Mouse (Mus musculus) heart, adult 2 months (tissue): Measurements from ENCODE around the gene Myh14. TPM values are rescaled to one million over a fixed set of nuclear protein-coding genes. Genes with fewer than 3 reads are reported as not detected.

Experiments used
- DNase-seq, 2 experiments: peaks; one replicate each; pipeline ENCODE4 v3.0.0; 2021
- H3K27ac ChIP-seq: fragments of 200-600 bp; 2 replicates; pipeline ENCODE4 v1.8.1; 2022
- H3K27me3 ChIP-seq: fragments of 200-500 bp; 2 replicates; pipeline ENCODE4 v1.6.1; 2012; ENCODE audit warnings: mild to moderate bottlenecking, low read length, inconsistent platforms, mixed read lengths; ENCODE audit not compliant: control insufficient read depth, insufficient read depth
- H3K36me3 ChIP-seq: fragments of 200-500 bp; 2 replicates; pipeline ENCODE4 v1.6.1; 2012; ENCODE audit warnings: low read length, inconsistent platforms; ENCODE audit not compliant: control insufficient read depth, insufficient read depth
- H3K4me1 ChIP-seq: fragments of 200-500 bp; 2 replicates; pipeline ENCODE4 v1.6.1; 2011; ENCODE audit warnings: low read length; ENCODE audit not compliant: control insufficient read depth, insufficient read depth
- H3K4me3 ChIP-seq: fragments of 200-600 bp; 2 replicates; pipeline ENCODE4 v1.8.1; 2022
- H3K79me2 ChIP-seq: fragments of 200-500 bp; replicated peaks from 2 replicates; pipeline ENCODE4 v1.6.1; 2012; ENCODE audit warnings: mild to moderate bottlenecking, inconsistent platforms, low read length, moderate library complexity, mixed read lengths; ENCODE audit not compliant: control insufficient read depth, insufficient read depth
- H3K9ac ChIP-seq: fragments of 200-500 bp; 2 replicates; pipeline ENCODE4 v1.6.1; 2012; ENCODE audit warnings: low read depth, mild to moderate bottlenecking, control low read depth, inconsistent platforms, low read length, mixed read lengths
- CTCF ChIP-seq: fragments of 200-600 bp; IDR thresholded peaks from 2 replicates; pipeline ENCODE4 v1.8.1; 2022; ENCODE audit warnings: antibody characterized with exemption, mild to moderate bottlenecking, moderate library complexity
- EP300 ChIP-seq: fragments of 200-500 bp; IDR thresholded peaks from 2 replicates; pipeline ENCODE4 v1.6.1; 2011; ENCODE audit warnings: low read depth, low read length, control low read depth; ENCODE audit not compliant: insufficient read depth
- POLR2A ChIP-seq: fragments of 200-500 bp; IDR thresholded peaks from 2 replicates; pipeline ENCODE4 v1.6.1; 2011; ENCODE audit warnings: mild to moderate bottlenecking, low read depth, low read length, control low read depth; ENCODE audit not compliant: insufficient read depth
- WGBS: fragments of 180-500 bp; shearing (Covaris S2); methylation state at CpG from one replicate; pipeline ENCODE4 v1.1.7; 2018; 5-methylcytosine and 5-hydroxymethylcytosine counted together
- intact Hi-C: fragments of 180-260 bp; cut with DNase I; formaldehyde crosslinking; loops from one replicate; pipeline ENCODE4 v1.15.1; 2025
- polyA plus RNA-seq: library from polyadenylated mRNA; depleted of rRNA; stranded (reverse); fragments of >200 nt; gene quantifications from 2 replicates; pipeline ENCODE4 v1.2.3, GENCODE M21; 2012
- total RNA-seq, 2 experiments: library from RNA; stranded (reverse); gene quantifications; 2 replicates each; pipeline ENCODE4 v1.2.3; 2021

The Myh14 gene
- total and polyA plus RNA-seq, 3 experiments = 23.1 to 96.6 (median 79.4) TPM

DNA sequence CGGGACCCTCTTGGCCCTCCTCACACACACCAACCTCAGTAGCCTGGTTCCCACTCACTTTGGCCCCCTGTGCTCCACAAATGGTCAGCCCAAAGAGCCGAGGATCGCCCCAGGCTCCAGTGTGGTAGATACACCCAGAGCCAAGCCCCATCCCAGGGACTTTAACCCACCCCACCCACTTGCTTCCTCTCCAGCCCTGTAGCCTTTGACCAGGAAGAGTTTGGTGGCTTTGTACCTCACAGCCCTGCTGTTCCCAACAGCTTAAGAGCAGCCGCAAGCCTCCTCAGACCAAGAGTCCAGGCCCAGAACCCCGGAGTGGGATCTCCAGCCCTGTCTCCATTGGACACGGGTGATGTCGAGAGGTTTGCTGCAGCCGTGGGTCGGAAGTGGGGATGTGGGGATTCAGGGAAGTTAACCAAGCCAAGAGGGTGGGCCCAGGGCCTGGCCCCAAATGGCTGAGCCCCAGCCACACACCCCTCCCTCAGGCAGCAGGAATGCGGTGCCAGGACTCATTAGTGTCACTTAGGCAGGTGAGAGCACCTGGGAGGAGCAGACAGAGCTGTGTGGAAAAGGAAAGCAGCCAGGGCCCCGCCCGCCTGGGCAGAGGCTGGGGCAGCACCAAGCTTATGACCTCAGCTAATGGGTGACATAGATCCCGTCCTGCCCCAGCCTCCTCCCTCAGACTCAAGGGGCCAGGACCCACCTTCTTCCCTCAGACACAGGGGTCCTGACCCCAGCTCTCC is 2.5 kb downstream of the Myh14 start:
- Histone ChIP-seq H3K4me3 (no peak overlapping the region), H3K27ac (no peak overlapping the region), H3K36me3 (no peaks in the 10 kb centered on the region), H3K9ac (no peak overlapping the region), H3K4me1 (no peaks in the 10 kb centered on the region), H3K27me3 (no peaks in the 10 kb centered on the region), H3K79me2 (no peaks in the 10 kb centered on the region)
- intact Hi-C loops = loop anchor here (5.0 kb wide), 1 partner anchor 34 kb away; no protein-coding TSS in a partner anchor
- no peak for DNase-seq
- 67% methylated on average over 13 of the region's 13 CpGs for WGBS
- TF ChIP-seq POLR2A (no peak), EP300 (no peak), CTCF (no peak)

DNA sequence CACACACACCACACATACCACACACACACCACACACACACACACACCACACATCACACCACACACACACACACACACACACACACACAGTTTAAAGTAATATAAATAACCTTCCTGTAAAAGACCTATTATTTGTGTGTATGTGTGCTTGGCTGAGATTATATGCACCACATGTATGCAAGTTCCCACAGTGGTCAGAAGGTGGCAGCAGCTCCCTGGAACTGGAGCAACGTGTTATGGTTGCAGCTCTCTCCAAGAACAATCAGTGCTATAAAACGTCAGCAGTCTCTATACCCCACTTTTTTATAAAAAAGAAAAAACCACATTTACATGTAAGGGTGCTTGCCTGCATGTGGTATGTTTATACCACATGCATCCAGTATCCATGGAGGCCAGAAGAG is 4.2 kb downstream of the Myh14 start:
- intact Hi-C loops = loop anchor here (5.0 kb wide), 1 partner anchor 36 kb away; no protein-coding TSS in a partner anchor
- no peak for DNase-seq
- no peak overlapping the region for H3K4me3 ChIP-seq
- no peaks in the 10 kb centered on the region for H3K36me3 ChIP-seq
- H3K9ac ChIP-seq = no peak overlapping the region
- H3K4me1 ChIP-seq = no peaks in the 10 kb centered on the region
- no peaks in the 10 kb centered on the region for H3K79me2 ChIP-seq
- peak; percentile 41 for TF ChIP-seq CTCF
- TF ChIP-seq EP300 = no peak
- no peak overlapping the region for H3K27ac ChIP-seq
- H3K27me3 ChIP-seq = no peaks in the 10 kb centered on the region
- 72% methylated on average over 2 of the region's 2 CpGs for WGBS

DNA sequence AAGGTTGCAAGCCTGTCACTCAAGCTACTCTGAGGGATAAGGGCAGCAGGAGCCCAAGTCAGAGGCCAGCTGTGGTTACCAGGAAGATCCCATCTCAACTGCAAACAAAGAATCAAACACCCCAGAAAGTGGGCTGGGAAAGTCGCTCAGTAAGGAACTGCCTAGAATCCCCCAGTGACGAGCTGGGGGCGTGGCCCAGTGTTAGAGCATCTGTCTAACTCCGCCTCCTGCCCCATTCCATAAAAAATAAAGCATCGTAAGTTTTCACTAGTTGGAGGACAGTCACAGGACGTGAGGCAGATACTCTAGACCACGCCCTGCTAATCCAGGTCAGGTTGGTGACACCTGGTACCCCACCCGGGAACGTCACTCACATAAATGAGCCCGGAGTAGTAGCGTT is 5.9 kb downstream of the Myh14 start:
- Histone ChIP-seq H3K4me1 (no peaks in the 10 kb centered on the region), H3K4me3 (no peak overlapping the region), H3K27ac (no peak overlapping the region), H3K79me2 (no peaks in the 10 kb centered on the region), H3K27me3 (no peaks in the 10 kb centered on the region), H3K36me3 (no peaks in the 10 kb centered on the region), H3K9ac (no peak overlapping the region)
- DNase-seq = no peak
- intact Hi-C loops = loop anchor here (5.0 kb wide), 1 partner anchor 38 kb away; no protein-coding TSS in a partner anchor
- WGBS = 42% methylated on average over 11 of the region's 11 CpGs
- TF ChIP-seq POLR2A = no peak
- no peak for TF ChIP-seq EP300
- TF ChIP-seq CTCF = no peak

DNA sequence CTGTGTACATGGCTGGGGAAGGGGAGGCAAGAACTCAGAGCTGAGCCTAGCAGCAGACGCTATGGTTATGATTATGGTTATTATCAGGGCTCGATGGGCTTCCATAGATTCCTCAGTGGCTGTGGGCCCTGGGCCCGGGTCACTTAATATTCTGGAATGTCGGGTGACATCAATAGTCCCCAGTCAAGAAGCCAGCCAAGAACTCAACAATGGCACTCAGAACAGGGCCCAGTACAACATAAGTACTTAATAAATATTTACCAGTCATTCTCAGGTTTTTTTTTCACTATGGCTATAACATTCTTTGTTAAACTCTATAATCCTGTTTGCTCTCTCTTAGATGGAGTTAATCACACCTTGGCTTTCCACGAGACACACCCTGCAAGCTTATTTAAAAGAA is 7.1 kb downstream of the Myh14 start:
- Histone ChIP-seq H3K36me3 (no peaks in the 10 kb centered on the region), H3K9ac (no peak overlapping the region), H3K4me3 (no peak overlapping the region), H3K4me1 (no peaks in the 10 kb centered on the region), H3K27me3 (no peaks in the 10 kb centered on the region), H3K27ac (no peak overlapping the region), H3K79me2 (no peaks in the 10 kb centered on the region)
- DNase-seq = no peak
- intact Hi-C loops = no loop called here
- WGBS = 74% methylated on average over 5 of the region's 5 CpGs
- no peak for TF ChIP-seq POLR2A
- TF ChIP-seq EP300 = no peak
- TF ChIP-seq CTCF = no peak

DNA sequence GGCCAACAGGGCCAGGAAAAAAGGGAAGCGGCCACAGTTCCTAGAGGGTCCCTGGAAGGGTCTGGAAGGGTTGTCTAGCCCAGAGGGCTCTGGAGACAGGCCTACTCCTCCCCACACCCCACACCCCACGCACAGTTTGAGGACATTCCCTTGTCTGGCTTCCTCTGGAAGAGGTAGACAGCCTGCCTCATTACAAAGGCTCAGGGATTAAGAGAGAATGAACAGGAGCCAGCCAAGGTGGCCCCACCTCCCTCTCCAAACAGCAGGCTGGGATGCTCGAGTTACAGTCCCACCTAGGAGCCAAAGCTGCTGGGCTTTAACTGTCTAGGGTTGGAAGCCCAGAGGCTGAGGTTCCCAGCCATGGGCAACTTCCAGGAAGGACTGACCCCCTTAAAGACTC is 8.1 kb downstream of the Myh14 start:
- H3K36me3 ChIP-seq = no peaks in the 10 kb centered on the region
- H3K4me3 ChIP-seq = no peak overlapping the region
- H3K27ac ChIP-seq = no peak overlapping the region
- H3K79me2 ChIP-seq = no peaks in the 10 kb centered on the region
- intact Hi-C loops = no loop called here
- no peaks in the 10 kb centered on the region for H3K4me1 ChIP-seq
- TF ChIP-seq POLR2A (no peak), CTCF (no peak), EP300 (no peak)
- 27% methylated on average over 3 of the region's 3 CpGs for WGBS
- DNase-seq = no peak
- no peak overlapping the region for H3K9ac ChIP-seq
- no peaks in the 10 kb centered on the region for H3K27me3 ChIP-seq

DNA sequence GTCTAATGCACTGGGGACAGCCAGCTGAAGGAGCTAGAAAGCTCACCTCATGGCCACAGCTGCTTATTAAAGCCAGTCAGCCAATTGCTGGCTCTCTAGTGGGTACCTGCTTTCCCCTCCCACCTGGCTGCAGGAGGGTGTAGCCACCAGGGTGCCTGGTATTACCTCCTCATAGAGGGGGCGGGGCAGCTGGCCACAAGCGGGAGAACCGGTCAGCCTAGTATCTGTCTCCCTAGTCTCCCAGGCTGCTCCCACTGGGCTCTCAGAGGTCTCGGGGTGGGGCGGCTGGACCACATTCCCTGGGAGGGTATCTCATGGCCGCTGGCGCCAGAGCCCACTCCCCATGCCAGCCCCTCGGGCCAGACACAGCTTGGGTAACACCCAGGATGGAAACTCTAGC is 8.5 kb downstream of the Myh14 start:
- Histone ChIP-seq H3K9ac (no peak overlapping the region), H3K27me3 (no peaks in the 10 kb centered on the region), H3K79me2 (no peaks in the 10 kb centered on the region), H3K27ac (no peak overlapping the region), H3K36me3 (no peaks in the 10 kb centered on the region), H3K4me1 (no peaks in the 10 kb centered on the region), H3K4me3 (no peak overlapping the region)
- intact Hi-C loops = no loop called here
- DNase-seq = no peak
- no peak for TF ChIP-seq POLR2A
- 20% methylated on average over 8 of the region's 8 CpGs for WGBS
